Mouse (Mus musculus) liver, postnatal 0 days (tissue): Measurements from ENCODE around the gene Sf3b5.

ENCODE experiments used
- CTCF ChIP-seq: sonication (generic); IDR thresholded peaks from 2 replicates; pipeline ENCODE4 v1.5.1; 2016; ENCODE audit warnings: antibody characterized with exemption, low read depth
- EP300 ChIP-seq: IDR thresholded peaks from 2 replicates; pipeline ENCODE4 v1.6.1; 2016; ENCODE audit warnings: antibody characterized with exemption, low read depth, mild to moderate bottlenecking

GRCm38 (mm10) chr10:12985028-12985427, 20.1 kb upstream of the Sf3b5 start:
- TF ChIP-seq CTCF, result no peak
- TF ChIP-seq EP300, result no peak
